Mouse (Mus musculus) liver, embryonic 15.5 days (tissue): ENCODE results near the gene Msgn1. TPM values are rescaled to one million over a fixed set of nuclear protein-coding genes. Genes with fewer than 3 reads are reported as not detected.

Source experiments
- ATAC-seq: fragments of 200-750 bp; cut with Nextera tagmentation; 2 replicates; pipeline ENCODE4 v1.8.0; 2017; ENCODE audit warnings: moderate number of reproducible peaks, mild to moderate bottlenecking, moderate library complexity; ENCODE audit not compliant: insufficient read depth
- H3K27ac ChIP-seq: fragments of 300-500 bp; sonication (generic); replicated peaks from 2 replicates; pipeline ENCODE4 v1.5.1; 2015; ENCODE audit warnings: mild to moderate bottlenecking, inconsistent platforms
- H3K27me3 ChIP-seq: fragments of 300-500 bp; sonication (generic); 2 replicates; pipeline ENCODE4 v1.6.1; 2015; ENCODE audit warnings: mild to moderate bottlenecking, inconsistent platforms
- H3K36me3 ChIP-seq: fragments of 300-500 bp; sonication (generic); replicated peaks from 2 replicates; pipeline ENCODE4 v1.6.1; 2015; ENCODE audit warnings: moderate library complexity, mild to moderate bottlenecking, inconsistent platforms
- H3K4me1 ChIP-seq: fragments of 300-500 bp; sonication (generic); replicated peaks from 2 replicates; pipeline ENCODE4 v1.6.1; 2015; ENCODE audit warnings: inconsistent platforms
- H3K4me2 ChIP-seq: fragments of 300-500 bp; sonication (generic); 2 replicates; pipeline ENCODE4 v1.6.1; 2015; ENCODE audit warnings: moderate library complexity, mild to moderate bottlenecking, inconsistent platforms
- H3K4me3 ChIP-seq: fragments of 300-500 bp; sonication (generic); replicated peaks from 2 replicates; pipeline ENCODE4 v1.5.1; 2015; ENCODE audit warnings: mild to moderate bottlenecking, inconsistent platforms
- H3K9ac ChIP-seq: fragments of 300-500 bp; sonication (generic); 2 replicates; pipeline ENCODE4 v1.6.1; 2015; ENCODE audit warnings: moderate library complexity, mild to moderate bottlenecking, inconsistent platforms
- H3K9me3 ChIP-seq: fragments of 300-500 bp; sonication (generic); replicated peaks from 2 replicates; pipeline ENCODE4 v1.6.1; 2016; ENCODE audit warnings: inconsistent platforms
- WGBS: fragments of 180-500 bp; shearing (Covaris S2); methylation state at CpG from one replicate; pipeline ENCODE4 v1.1.7; 2015; ENCODE audit warnings: mixed read lengths; ENCODE audit not compliant: insufficient replicate concordance; 5-methylcytosine and 5-hydroxymethylcytosine counted together
- polyA plus RNA-seq: library from polyadenylated mRNA; unstranded; fragments of >200 nt; fragmentation: Nextera tagmentation; extraction: Ambion mirVana; gene quantifications from 2 replicates; pipeline ENCODE4 v1.2.1, GENCODE M21; 2015

The Msgn1 gene
- not detected in 2 replicates for polyA plus RNA-seq

DNA sequence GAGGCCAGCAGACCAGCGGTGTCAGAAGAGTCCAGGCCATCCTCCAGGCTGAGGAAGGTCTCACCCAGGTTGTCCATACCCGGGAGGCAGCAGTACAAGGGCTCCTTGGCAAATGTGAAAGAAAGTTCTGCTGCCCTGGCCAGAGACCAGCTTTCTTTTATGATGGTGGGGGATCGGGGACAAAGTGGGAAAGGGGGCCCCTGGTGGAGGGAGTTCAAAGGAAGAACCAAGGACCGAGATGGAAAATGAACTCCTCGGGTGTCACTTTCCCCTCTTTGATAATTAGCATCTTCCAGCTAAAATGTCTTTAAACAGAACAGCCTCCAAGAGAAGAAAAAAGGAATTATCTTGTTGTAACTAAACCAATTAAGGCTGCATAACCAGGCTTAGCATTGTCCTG, at the start of gene Msgn1:
Gene Msgn1 (minus strand): TSS at position 101 of the 400 bp plus-strand sequence.
- Histone ChIP-seq H3K27me3 (no peaks in the 10 kb centered on the region), H3K4me2 (no peak within 1 kb of the TSS), H3K4me1 (no peaks in the 10 kb centered on the region), H3K9me3 (no peaks in the 10 kb centered on the region), H3K9ac (no peak within 1 kb of the TSS), H3K36me3 (no peaks in the 10 kb centered on the region), H3K4me3 (no peak within 1 kb of the TSS), H3K27ac (no peak within 1 kb of the TSS)
- 45% methylated on average over 5 of the region's 5 CpGs for WGBS
- no peak for ATAC-seq

DNA sequence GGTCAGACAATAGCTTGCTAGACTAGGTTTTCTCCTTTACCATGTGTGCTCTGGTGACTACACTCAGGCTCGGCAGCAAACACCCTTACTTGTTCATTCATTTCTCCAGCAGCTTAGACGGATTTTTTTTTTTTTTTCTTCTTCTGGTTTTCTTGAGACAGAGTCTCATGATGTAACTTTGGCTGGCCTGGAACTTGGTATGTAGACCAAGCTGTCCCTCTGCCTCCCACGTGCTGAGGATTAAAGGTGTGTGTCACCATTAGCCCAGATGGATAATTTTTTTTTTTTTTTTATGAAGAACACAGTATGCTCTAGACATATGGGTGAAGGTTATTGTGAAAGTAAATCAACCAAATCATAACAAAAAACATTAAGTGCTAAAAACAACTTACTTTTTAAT, 41.5 kb upstream of the Msgn1 start:
- no peak overlapping the region for H3K9ac ChIP-seq
- H3K9me3 ChIP-seq: no peaks in the 10 kb centered on the region
- H3K36me3 ChIP-seq: peaks cover 68% of the 10 kb centered on the region
- H3K4me1 ChIP-seq: no peaks in the 10 kb centered on the region
- H3K27ac ChIP-seq: no peak overlapping the region
- H3K4me3 ChIP-seq: no peak overlapping the region
- no peaks in the 10 kb centered on the region for H3K27me3 ChIP-seq
- WGBS: 65% methylated on average over 3 of the region's 3 CpGs
- H3K4me2 ChIP-seq: no peak overlapping the region
- no peak for ATAC-seq

DNA sequence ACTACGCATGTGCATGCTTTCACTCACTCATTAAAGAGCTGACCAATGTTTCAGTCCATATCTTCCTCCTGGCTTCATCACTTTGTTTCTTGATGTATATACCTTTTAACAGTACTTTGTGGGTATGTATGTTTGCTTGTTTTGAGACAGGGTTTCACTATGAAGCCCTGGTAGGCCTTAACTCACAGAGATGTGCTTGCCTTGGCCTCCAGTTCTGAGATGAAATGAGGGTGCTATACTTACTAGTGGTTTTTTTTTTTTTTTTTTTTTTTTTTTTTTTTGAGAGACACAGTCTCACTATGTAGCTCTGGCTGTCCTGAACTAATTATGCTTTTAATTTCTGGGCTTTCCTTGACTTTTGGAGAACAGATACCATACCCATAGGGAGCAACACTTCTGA, 38.7 kb upstream of the Msgn1 start:
- Histone ChIP-seq H3K36me3 (peaks cover 67% of the 10 kb centered on the region), H3K4me2 (no peak overlapping the region), H3K4me3 (no peak overlapping the region), H3K27ac (no peak overlapping the region), H3K9ac (no peak overlapping the region), H3K9me3 (no peaks in the 10 kb centered on the region), H3K4me1 (no peaks in the 10 kb centered on the region), H3K27me3 (no peaks in the 10 kb centered on the region)
- WGBS: 94% methylated on average over 1 of the region's 1 CpGs
- ATAC-seq: no peak

DNA sequence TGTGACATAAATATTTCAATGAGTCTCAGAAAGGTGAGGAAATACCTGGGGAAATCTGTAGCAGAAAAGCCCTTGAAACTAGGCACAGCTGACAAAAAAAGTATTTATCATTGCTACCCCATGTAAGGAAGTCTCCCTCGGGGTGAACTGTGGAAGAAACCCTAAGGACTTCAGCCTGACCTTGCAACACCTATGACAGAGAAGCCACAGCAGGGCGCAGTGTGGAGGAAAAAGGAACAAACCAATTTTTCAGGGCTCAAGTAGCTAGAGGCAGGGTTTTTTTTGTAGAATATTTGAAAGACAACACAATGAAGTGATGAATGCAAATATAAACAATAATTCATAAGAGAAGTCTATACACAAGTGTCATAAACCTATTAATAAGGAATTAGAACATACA, 27.2 kb upstream of the Msgn1 start:
- no peaks in the 10 kb centered on the region for H3K4me1 ChIP-seq
- no peaks in the 10 kb centered on the region for H3K9me3 ChIP-seq
- H3K36me3 ChIP-seq: peaks cover 2% of the 10 kb centered on the region
- H3K27me3 ChIP-seq: no peaks in the 10 kb centered on the region
- H3K4me2 ChIP-seq: no peak overlapping the region
- 31% methylated on average over 2 of the region's 2 CpGs for WGBS
- H3K4me3 ChIP-seq: no peak overlapping the region
- H3K27ac ChIP-seq: no peak overlapping the region
- H3K9ac ChIP-seq: no peak overlapping the region
- no peak for ATAC-seq

DNA sequence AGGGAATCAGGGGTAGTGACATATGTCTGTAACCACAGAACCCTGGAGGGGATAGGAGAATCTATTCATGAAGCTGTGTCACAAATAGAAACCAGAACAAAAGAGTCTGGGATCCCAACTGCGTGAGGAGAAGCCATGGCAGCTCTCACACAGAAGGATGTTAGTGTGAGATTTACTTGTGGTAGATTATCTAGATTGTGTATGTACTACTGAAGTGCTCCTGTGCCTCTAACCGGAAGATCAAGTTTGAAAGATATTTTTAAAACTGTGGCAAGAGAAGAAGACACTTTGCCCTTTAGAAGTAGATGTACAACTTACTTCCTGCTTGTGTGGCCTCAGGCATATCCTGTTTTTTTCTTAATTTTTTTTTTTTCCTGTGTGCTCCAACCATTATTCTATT, 21.5 kb upstream of the Msgn1 start:
- no peak overlapping the region for H3K4me3 ChIP-seq
- 8% methylated on average over 2 of the region's 2 CpGs for WGBS
- H3K27ac ChIP-seq: no peak overlapping the region
- no peaks in the 10 kb centered on the region for H3K27me3 ChIP-seq
- no peaks in the 10 kb centered on the region for H3K36me3 ChIP-seq
- no peak for ATAC-seq
- no peaks in the 10 kb centered on the region for H3K9me3 ChIP-seq
- no peak overlapping the region for H3K4me2 ChIP-seq
- no peak overlapping the region for H3K9ac ChIP-seq
- H3K4me1 ChIP-seq: no peaks in the 10 kb centered on the region

DNA sequence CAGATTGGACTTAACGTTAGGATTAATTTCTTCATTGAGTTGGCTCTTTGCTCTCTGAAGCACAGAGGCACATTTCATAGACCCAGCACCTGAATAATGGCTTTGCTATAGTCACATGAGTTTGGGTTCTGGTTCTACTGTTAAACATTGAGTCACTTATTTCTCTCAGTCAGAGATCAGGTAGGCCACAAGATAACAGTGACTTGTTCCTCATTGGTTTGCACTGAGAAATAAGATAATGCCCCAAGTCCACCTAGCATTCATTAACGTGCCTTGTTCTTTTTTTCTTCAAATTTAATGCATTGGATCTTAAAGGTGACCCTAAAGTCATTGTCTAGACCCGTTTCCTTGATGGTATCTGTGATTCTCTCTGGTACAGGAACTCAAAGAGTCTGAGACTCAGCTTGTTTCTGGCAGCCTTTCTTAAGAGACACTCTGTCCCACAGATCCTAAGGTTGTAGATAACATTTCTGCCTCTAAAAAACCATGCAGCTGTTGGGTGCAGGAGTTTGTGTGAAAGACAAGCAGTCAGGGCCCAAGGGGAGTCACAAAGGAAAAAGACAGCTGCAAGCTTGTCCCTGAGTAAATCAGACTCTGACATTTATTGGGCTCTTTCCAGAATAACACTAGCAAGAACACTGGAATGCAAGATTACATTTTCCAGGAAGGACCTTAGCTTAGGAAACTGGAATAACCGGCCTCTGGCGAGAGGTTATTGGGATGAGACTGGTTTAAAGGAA, 17.9 kb upstream of the Msgn1 start:
- 46% methylated on average over 5 of the region's 5 CpGs for WGBS
- Histone ChIP-seq H3K9ac (no peak overlapping the region), H3K9me3 (no peaks in the 10 kb centered on the region), H3K4me3 (no peak overlapping the region), H3K4me1 (no peaks in the 10 kb centered on the region), H3K36me3 (no peaks in the 10 kb centered on the region), H3K27me3 (no peaks in the 10 kb centered on the region), H3K27ac (no peak overlapping the region), H3K4me2 (no peak overlapping the region)
- no peak for ATAC-seq

DNA sequence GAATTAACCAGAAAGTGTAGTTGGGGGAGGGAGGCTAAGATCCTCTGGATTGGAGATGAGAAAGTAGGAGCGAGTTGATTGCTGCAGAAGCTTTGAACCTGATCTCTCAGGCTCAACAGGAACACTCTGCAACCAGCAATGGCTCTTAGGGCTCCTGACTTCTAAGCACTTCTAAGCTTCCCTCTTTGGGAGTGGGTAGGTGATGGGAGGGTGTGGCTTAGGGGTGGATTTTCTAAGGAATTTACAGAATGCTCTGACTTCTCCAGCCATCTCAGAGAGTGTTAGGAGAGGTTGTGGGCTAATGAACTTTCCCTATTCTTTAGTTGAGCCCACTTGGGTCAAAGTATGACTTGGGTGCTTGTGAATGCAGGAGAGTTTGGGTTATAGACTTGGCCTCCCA, 17.4 kb upstream of the Msgn1 start:
- no peak for ATAC-seq
- Histone ChIP-seq H3K4me1 (no peaks in the 10 kb centered on the region), H3K4me2 (no peak overlapping the region), H3K9me3 (no peaks in the 10 kb centered on the region), H3K9ac (no peak overlapping the region), H3K4me3 (no peak overlapping the region), H3K36me3 (no peaks in the 10 kb centered on the region), H3K27me3 (no peaks in the 10 kb centered on the region), H3K27ac (no peak overlapping the region)
- WGBS: 36% methylated on average over 1 of the region's 1 CpGs

DNA sequence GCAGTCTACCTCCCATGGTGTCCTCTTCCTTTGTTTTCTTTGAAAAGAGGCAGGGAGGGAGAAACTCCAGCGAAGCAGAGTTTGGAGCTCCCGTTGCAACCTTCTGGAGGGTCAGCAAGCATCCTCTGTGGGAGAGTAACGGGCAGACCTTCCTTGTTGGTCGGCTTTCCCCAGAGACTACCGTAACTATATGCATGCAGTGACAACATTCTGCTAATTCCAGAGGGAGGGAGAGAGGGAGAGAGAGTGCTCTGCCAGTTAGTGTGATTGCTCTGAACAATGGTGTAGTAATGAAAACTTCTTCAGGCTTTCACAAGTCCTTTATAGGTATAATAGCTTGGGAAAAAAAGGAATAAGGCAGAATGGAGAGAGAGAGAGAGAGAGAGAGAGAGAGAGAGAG, 15.9 kb upstream of the Msgn1 start:
- no peaks in the 10 kb centered on the region for H3K27me3 ChIP-seq
- WGBS: 31% methylated on average over 5 of the region's 5 CpGs
- H3K4me2 ChIP-seq: no peak overlapping the region
- H3K36me3 ChIP-seq: no peaks in the 10 kb centered on the region
- no peak overlapping the region for H3K9ac ChIP-seq
- no peaks in the 10 kb centered on the region for H3K4me1 ChIP-seq
- H3K27ac ChIP-seq: no peak overlapping the region
- no peak overlapping the region for H3K4me3 ChIP-seq
- no peak for ATAC-seq
- H3K9me3 ChIP-seq: no peaks in the 10 kb centered on the region

DNA sequence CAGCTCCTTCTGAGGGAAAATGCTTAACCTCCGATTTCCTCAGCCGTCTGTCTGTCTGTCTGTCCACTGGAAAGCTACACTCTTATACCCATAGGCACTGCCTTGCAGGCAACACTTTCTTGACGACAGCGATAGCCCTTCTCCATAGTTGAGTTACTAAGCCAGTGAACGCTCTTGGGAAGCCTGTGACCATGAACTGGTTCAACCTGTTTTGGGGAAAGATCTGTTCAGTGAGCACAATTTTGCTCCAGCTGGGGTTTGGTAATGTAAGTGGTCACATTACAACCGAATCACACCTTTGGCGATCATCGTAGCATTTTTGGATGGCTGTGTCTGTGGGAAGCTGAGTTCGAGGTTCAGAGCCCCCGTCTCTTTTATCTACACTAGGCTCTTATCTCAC, 14.3 kb upstream of the Msgn1 start:
- ATAC-seq: no peak
- no peak overlapping the region for H3K9ac ChIP-seq
- WGBS: 67% methylated on average over 10 of the region's 10 CpGs

DNA sequence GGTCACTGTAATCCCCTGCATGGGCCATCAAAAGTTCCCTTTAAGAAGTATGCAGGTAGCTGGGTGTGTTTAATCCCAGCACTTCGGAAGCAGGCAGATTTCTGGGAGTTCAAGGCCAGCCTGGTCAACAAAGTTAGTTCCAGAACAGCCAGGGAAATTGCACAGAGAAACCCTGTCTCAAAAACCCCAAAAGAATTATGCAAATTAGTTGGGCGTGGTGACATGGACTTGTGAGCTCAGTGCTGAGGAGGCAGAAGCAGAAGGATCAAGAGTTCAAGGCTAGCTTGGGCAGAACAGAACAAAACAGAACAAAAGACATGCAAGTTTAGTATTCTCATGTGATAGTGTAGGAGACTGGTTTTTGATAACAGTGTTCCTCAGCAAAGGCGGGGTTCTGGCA, 13.8 kb upstream of the Msgn1 start:
- Histone ChIP-seq H3K4me2 (no peak overlapping the region), H3K4me3 (no peak overlapping the region), H3K9me3 (no peaks in the 10 kb centered on the region), H3K27me3 (no peaks in the 10 kb centered on the region), H3K4me1 (no peaks in the 10 kb centered on the region), H3K36me3 (no peaks in the 10 kb centered on the region), H3K27ac (no peak overlapping the region), H3K9ac (no peak overlapping the region)
- ATAC-seq: no peak
- 52% methylated on average over 3 of the region's 3 CpGs for WGBS

More for the DNA sequence above, 14.3 kb upstream of the Msgn1 start:
- no peak overlapping the region for H3K4me2 ChIP-seq
- no peaks in the 10 kb centered on the region for H3K27me3 ChIP-seq
- H3K27ac ChIP-seq: no peak overlapping the region
- H3K36me3 ChIP-seq: no peaks in the 10 kb centered on the region
- H3K4me1 ChIP-seq: no peaks in the 10 kb centered on the region
- no peak overlapping the region for H3K4me3 ChIP-seq
- H3K9me3 ChIP-seq: no peaks in the 10 kb centered on the region

DNA sequence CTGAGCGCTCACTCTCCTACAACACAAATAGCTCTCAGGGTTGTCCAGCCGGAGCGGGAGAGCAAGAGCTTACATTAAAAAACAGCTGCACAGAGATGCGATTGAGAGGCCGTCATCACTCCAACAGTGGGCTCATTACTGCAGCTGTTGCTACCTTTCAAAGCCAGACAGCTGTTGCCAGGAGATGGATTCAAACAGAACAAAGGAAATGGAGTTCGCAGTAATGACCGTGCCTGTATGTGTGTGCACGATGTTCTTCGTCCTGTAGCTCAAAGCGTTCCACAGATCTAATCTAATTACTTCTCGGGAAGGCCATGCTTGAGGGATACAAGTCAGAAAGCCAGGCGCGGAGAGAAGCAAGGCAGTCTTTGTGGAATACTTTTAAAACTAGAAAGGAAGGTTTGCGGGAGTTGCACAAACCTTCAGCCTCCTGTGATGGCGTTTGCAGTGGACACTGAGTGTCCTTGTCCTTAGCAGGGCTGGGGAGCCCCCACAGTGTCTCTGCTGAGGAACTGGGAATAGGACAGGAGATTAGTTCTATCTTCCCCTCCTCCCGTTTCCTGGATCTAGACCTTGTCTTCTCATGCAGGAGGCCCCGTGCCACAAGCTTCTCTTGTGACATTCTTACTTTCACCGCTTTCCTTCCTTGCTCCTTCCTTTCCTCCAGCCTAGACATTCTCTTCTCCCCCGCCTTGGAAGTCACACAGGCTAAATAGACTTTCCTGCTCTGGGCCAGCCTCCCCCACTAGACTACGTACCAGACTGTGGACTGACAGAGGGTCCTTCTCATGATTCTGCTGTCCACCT, 13.0 kb upstream of the Msgn1 start:
- Histone ChIP-seq H3K4me3 (no peak overlapping the region), H3K27ac (no peak overlapping the region), H3K9ac (no peak overlapping the region), H3K27me3 (no peaks in the 10 kb centered on the region), H3K36me3 (no peaks in the 10 kb centered on the region), H3K4me1 (no peaks in the 10 kb centered on the region), H3K4me2 (no peak overlapping the region), H3K9me3 (no peaks in the 10 kb centered on the region)
- ATAC-seq: no peak
- WGBS: 67% methylated on average over 20 of the region's 20 CpGs
